Mouse (Mus musculus) stomach, postnatal 0 days (tissue): ENCODE measurements at regions not wholly inside any gene's neighbourhood (a gene's known extent, or its start where the extent isn't known, plus 50 kb on each side); places are given as distances from the start of the nearest gene placed in this dataset.

Experiments used
- ATAC-seq: fragments of 200-750 bp; cut with Nextera tagmentation; 2 replicates; pipeline ENCODE4 v1.8.0; 2017; ENCODE audit not compliant: low FRiP score, low TSS enrichment
- DNase-seq: peaks from one replicate; pipeline ENCODE4 v3.0.0-alpha.2; 2016; ENCODE audit warnings: low spot score
- H3K27ac ChIP-seq: fragments of 300-500 bp; sonication (generic); replicated peaks from 2 replicates; pipeline ENCODE4 v1.5.1; 2014; ENCODE audit warnings: mild to moderate bottlenecking, control low read depth
- H3K27me3 ChIP-seq: fragments of 300-500 bp; sonication (generic); 2 replicates; pipeline ENCODE4 v1.6.1; 2014; ENCODE audit warnings: low read length; ENCODE audit not compliant: control insufficient read depth, insufficient read depth
- H3K36me3 ChIP-seq: fragments of 300-500 bp; sonication (generic); 2 replicates; pipeline ENCODE4 v1.6.1; 2014; ENCODE audit warnings: low read length, mixed read lengths; ENCODE audit not compliant: control insufficient read depth, insufficient read depth
- H3K4me1 ChIP-seq: fragments of 300-500 bp; sonication (generic); replicated peaks from 2 replicates; pipeline ENCODE4 v1.6.1; 2014; ENCODE audit warnings: antibody characterized with exemption; ENCODE audit not compliant: control insufficient read depth, insufficient read depth
- H3K4me2 ChIP-seq: fragments of 300-500 bp; sonication (generic); replicated peaks from 2 replicates; pipeline ENCODE4 v1.6.1; 2014; ENCODE audit warnings: low read depth, mild to moderate bottlenecking, control low read depth, moderate library complexity
- H3K4me3 ChIP-seq: fragments of 300-500 bp; sonication (generic); 2 replicates; pipeline ENCODE4 v1.5.1; 2014; ENCODE audit warnings: low read depth, low read length, control low read depth
- H3K9ac ChIP-seq: fragments of 300-500 bp; sonication (generic); 2 replicates; pipeline ENCODE4 v1.6.1; 2014; ENCODE audit warnings: mild to moderate bottlenecking, low read length, control low read depth, mixed read lengths
- H3K9me3 ChIP-seq: fragments of 300-500 bp; sonication (generic); 2 replicates; pipeline ENCODE4 v1.6.1; 2016; ENCODE audit warnings: low read length; ENCODE audit not compliant: control insufficient read depth
- CTCF ChIP-seq: IDR thresholded peaks from 2 replicates; pipeline ENCODE4 v1.5.1; 2016; ENCODE audit warnings: antibody characterized with exemption, low read depth, mild to moderate bottlenecking, moderate library complexity
- EP300 ChIP-seq: optimal IDR thresholded peaks from 2 replicates; pipeline ENCODE3; 2016; ENCODE audit warnings: antibody characterized with exemption
- WGBS: fragments of 180-500 bp; shearing (Covaris S2); extraction: QIAGEN DNeasy Blood & Tissue Kit; methylation state at CpG from one replicate; pipeline ENCODE4 v1.1.7; 2014; 5-methylcytosine and 5-hydroxymethylcytosine counted together

GRCm38 (mm10) chr13:101287131-101287530 lies 453.9 kb upstream of the Slc30a5 start:
- WGBS: 39% methylated on average over 4 of the region's 4 CpGs
- TF ChIP-seq EP300 (no peak), CTCF (no peak)

GRCm38 (mm10) chr13:101286029-101286917 lies 453.0 kb upstream of the Slc30a5 start:
- no peak overlapping the region for H3K4me2 ChIP-seq
- DNase-seq (no peak), ATAC-seq (no peak)
- 67% methylated on average over 15 of the region's 15 CpGs for WGBS
- no peak for TF ChIP-seq CTCF
- TF ChIP-seq EP300: no peak
- no peaks in the 10 kb centered on the region for H3K9me3 ChIP-seq
- no peak overlapping the region for H3K4me3 ChIP-seq
- no peaks in the 10 kb centered on the region for H3K4me1 ChIP-seq
- no peaks in the 10 kb centered on the region for H3K27me3 ChIP-seq
- no peak overlapping the region for H3K9ac ChIP-seq
- H3K27ac ChIP-seq: no peak overlapping the region
- H3K36me3 ChIP-seq: no peaks in the 10 kb centered on the region

More at GRCm38 (mm10) chr13:101287131-101287530, 453.9 kb upstream of the Slc30a5 start:
- DNase-seq (no peak), ATAC-seq (no peak)
- Histone ChIP-seq H3K4me3 (no peak overlapping the region), H3K27me3 (no peaks in the 10 kb centered on the region), H3K4me2 (no peak overlapping the region), H3K9ac (no peak overlapping the region), H3K27ac (no peak overlapping the region), H3K4me1 (no peaks in the 10 kb centered on the region), H3K36me3 (no peaks in the 10 kb centered on the region), H3K9me3 (no peaks in the 10 kb centered on the region)

GRCm38 (mm10) chr13:101278127-101278526 lies 444.9 kb upstream of the Slc30a5 start:
- 74% methylated on average over 1 of the region's 1 CpGs for WGBS
- ATAC-seq (no peak), DNase-seq (no peak)
- Histone ChIP-seq H3K27ac (no peak overlapping the region), H3K4me2 (no peak overlapping the region), H3K9ac (no peak overlapping the region), H3K9me3 (no peaks in the 10 kb centered on the region), H3K36me3 (no peaks in the 10 kb centered on the region), H3K4me1 (no peaks in the 10 kb centered on the region), H3K27me3 (no peaks in the 10 kb centered on the region), H3K4me3 (no peak overlapping the region)
- TF ChIP-seq EP300 (no peak), CTCF (no peak)

GRCm38 (mm10) chr13:101276766-101277165 lies 443.5 kb upstream of the Slc30a5 start:
- WGBS: 67% methylated on average over 2 of the region's 2 CpGs
- no peak overlapping the region for H3K4me3 ChIP-seq
- H3K4me1 ChIP-seq: no peaks in the 10 kb centered on the region
- H3K9ac ChIP-seq: no peak overlapping the region
- H3K9me3 ChIP-seq: no peaks in the 10 kb centered on the region
- H3K36me3 ChIP-seq: no peaks in the 10 kb centered on the region
- TF ChIP-seq CTCF (no peak), EP300 (no peak)
- ATAC-seq (no peak), DNase-seq (no peak)
- no peak overlapping the region for H3K4me2 ChIP-seq
- H3K27ac ChIP-seq: no peak overlapping the region
- H3K27me3 ChIP-seq: no peaks in the 10 kb centered on the region

- ATAC-seq (no peak), DNase-seq (no peak)
- Histone ChIP-seq H3K4me3 (no peak overlapping the region), H3K9me3 (no peaks in the 10 kb centered on the region), H3K27me3 (no peaks in the 10 kb centered on the region), H3K4me1 (no peaks in the 10 kb centered on the region), H3K9ac (no peak overlapping the region), H3K4me2 (no peak overlapping the region), H3K36me3 (no peaks in the 10 kb centered on the region), H3K27ac (0 out of 2 replicates have a peak overlapping the region, but pooled peaks have one; percentile 20)
- no peak for TF ChIP-seq CTCF
- TF ChIP-seq EP300: no peak
- 40% methylated on average over 7 of the region's 7 CpGs for WGBS
Measured at GRCm38 (mm10) chr13:101274470-101275141, 441.4 kb upstream of the Slc30a5 start.

GRCm38 (mm10) chr13:101273321-101273720 lies 440.1 kb upstream of the Slc30a5 start:
- Histone ChIP-seq H3K4me2 (no peak overlapping the region), H3K4me3 (no peak overlapping the region), H3K4me1 (no peaks in the 10 kb centered on the region), H3K9ac (no peak overlapping the region), H3K9me3 (no peaks in the 10 kb centered on the region), H3K27ac (no peak overlapping the region), H3K27me3 (no peaks in the 10 kb centered on the region), H3K36me3 (no peaks in the 10 kb centered on the region)
- no peak for ATAC-seq
- 70% methylated on average over 7 of the region's 7 CpGs for WGBS
- TF ChIP-seq CTCF (no peak), EP300 (no peak)
- no peak for DNase-seq
